Mouse (Mus musculus) embryonic facial prominence, embryonic 15.5 days (tissue): ENCODE results near the gene Mrps14. TPM values are rescaled to one million over a fixed set of nuclear protein-coding genes. Genes with fewer than 3 reads are reported as not detected.

ENCODE experiments used
- ATAC-seq: fragments of 200-750 bp; cut with Nextera tagmentation; 2 replicates; pipeline ENCODE4 v1.8.0; 2017; ENCODE audit warnings: low read depth, moderate TSS enrichment; ENCODE audit not compliant: insufficient number of reproducible peaks, low FRiP score, low TSS enrichment
- H3K27ac ChIP-seq: fragments of 300-500 bp; sonication (generic); replicated peaks from 2 replicates; pipeline ENCODE4 v1.5.1; 2015; ENCODE audit warnings: mild to moderate bottlenecking, inconsistent platforms
- H3K27me3 ChIP-seq: fragments of 300-500 bp; sonication (generic); 2 replicates; pipeline ENCODE4 v1.6.1; 2015; ENCODE audit warnings: inconsistent platforms
- H3K36me3 ChIP-seq: fragments of 300-500 bp; sonication (generic); 2 replicates; pipeline ENCODE4 v1.6.1; 2015; ENCODE audit warnings: mild to moderate bottlenecking, inconsistent platforms
- H3K4me1 ChIP-seq: fragments of 300-500 bp; sonication (generic); 2 replicates; pipeline ENCODE4 v1.6.1; 2015; ENCODE audit warnings: inconsistent platforms
- H3K4me2 ChIP-seq: fragments of 300-500 bp; sonication (generic); replicated peaks from 2 replicates; pipeline ENCODE4 v1.6.1; 2015; ENCODE audit warnings: mild to moderate bottlenecking, inconsistent platforms
- H3K4me3 ChIP-seq: fragments of 300-500 bp; sonication (generic); replicated peaks from 2 replicates; pipeline ENCODE4 v1.5.1; 2015; ENCODE audit warnings: mild to moderate bottlenecking, inconsistent platforms
- H3K9ac ChIP-seq: fragments of 300-500 bp; sonication (generic); 2 replicates; pipeline ENCODE4 v1.6.1; 2015; ENCODE audit warnings: inconsistent platforms
- H3K9me3 ChIP-seq: fragments of 300-500 bp; sonication (generic); replicated peaks from 2 replicates; pipeline ENCODE4 v1.6.1; 2016; ENCODE audit warnings: inconsistent platforms
- WGBS: fragments of 180-500 bp; shearing (Covaris S2); methylation state at CpG from one replicate; pipeline ENCODE4 v1.1.7; 2015; 5-methylcytosine and 5-hydroxymethylcytosine counted together
- polyA plus RNA-seq: library from polyadenylated mRNA; unstranded; fragments of >200 nt; fragmentation: Nextera tagmentation; extraction: Ambion mirVana; gene quantifications from 2 replicates; pipeline ENCODE4 v1.2.1, GENCODE M21; 2015

The Mrps14 gene
- polyA plus RNA-seq, 1 experiment from 2014 or later = 232 TPM

DNA sequence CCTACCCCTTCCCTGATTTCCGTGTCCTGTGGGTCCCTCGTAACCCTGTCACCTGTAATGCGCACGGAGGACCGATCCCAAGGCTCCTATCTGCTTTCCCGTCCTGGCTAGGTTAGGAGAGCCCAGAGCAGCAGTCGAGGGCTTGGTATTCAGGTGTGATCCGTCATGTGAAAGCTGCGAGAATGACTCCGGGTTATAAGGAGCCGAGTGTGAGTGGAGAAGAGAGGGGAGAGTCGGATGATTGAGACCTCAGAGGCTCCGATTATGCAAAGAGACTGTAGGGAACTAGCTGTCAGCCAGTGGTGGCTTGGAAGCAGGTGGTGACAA lies 285 bp downstream of the Mrps14 start:
- no peak for ATAC-seq
- Histone ChIP-seq H3K27ac (peak overlapping the region; percentile 83), H3K4me2 (peak overlapping the region; percentile 75), H3K4me3 (peak overlapping the region; percentile 95), H3K4me1 (peaks cover 13% of the 10 kb centered on the region; the same call in 1 of the 2 replicates), H3K9ac (peak overlapping the region; percentile 96), H3K36me3 (peaks cover 13% of the 10 kb centered on the region), H3K27me3 (no peaks in the 10 kb centered on the region), H3K9me3 (no peaks in the 10 kb centered on the region)
- WGBS = under 1% methylated on average over 13 of the region's 13 CpGs

DNA sequence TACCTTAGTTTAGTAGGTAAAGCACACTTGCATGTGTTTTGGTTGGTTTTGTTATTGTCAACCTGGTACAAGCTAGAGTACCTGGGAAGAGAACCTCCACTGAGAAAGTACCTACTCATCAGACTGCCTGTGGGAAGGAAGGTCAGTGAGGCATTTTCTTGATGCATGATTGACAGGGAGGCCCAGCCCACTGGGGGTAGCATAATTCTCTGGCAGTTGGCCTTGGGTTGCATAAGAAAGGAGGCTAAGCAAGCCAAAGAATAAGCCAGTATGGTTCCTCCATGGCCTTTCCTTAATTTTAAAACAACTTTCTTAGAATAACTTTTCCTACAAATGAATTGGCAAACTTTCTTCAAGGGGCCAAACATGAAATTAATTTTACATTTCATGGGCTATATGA lies 10.5 kb downstream of the Mrps14 start:
- H3K27me3 ChIP-seq = no peaks in the 10 kb centered on the region
- no peak overlapping the region for H3K4me2 ChIP-seq
- H3K27ac ChIP-seq = no peak overlapping the region
- no peaks in the 10 kb centered on the region for H3K9me3 ChIP-seq
- no peak overlapping the region for H3K4me3 ChIP-seq
- ATAC-seq = no peak
- H3K36me3 ChIP-seq = peaks cover 58% of the 10 kb centered on the region
- H3K9ac ChIP-seq = no peak overlapping the region
- H3K4me1 ChIP-seq = peaks cover under 1% of the 10 kb centered on the region; the same call in 1 of the 2 replicates

DNA sequence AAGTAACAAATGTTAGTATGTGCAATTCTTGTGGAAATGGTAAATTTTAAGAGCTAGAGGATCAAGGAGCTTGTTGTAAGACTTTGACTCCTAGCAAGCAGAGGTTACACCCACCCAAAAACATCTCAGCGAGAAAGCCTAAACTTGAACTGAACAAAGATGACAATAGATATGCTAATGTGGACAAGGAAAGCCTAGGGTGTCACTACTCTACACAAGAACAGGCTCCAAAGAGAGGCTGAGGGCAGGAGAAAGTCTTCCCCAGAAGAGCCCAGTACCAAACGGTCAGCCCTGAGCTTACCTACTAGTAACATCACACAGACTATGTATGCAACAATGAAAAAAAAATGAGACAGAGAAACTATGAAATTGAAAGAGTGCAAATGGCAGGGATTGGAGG lies 14.8 kb downstream of the Mrps14 start:
- H3K27me3 ChIP-seq = no peaks in the 10 kb centered on the region
- H3K27ac ChIP-seq = no peak overlapping the region
- no peak for ATAC-seq
- H3K4me1 ChIP-seq = peaks cover 12% of the 10 kb centered on the region
- H3K9ac ChIP-seq = no peak overlapping the region
- no peaks in the 10 kb centered on the region for H3K9me3 ChIP-seq
- whole genome bisulfite sequencing = 74% methylated on average over 2 of the region's 2 CpGs
- H3K36me3 ChIP-seq = peaks cover 29% of the 10 kb centered on the region
- no peak overlapping the region for H3K4me3 ChIP-seq
- H3K4me2 ChIP-seq = no peak overlapping the region

DNA sequence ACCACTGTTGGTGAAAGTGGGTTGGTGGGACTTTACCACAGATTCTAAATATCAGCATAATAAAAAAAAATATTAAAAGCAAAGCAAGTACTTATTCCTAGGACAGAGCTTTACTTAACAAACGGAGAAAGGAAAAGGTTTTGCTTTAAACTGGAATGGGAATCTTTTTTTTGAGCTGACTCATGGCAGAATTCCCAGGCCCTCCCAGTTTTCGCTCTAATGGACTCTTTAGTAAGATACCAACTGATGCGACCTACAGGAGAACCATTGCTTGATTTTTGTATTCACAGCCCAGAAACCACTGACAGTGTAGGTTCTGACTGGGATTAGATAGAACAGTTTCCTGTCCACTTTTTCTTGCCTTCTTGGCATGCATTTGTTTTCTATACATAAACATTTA lies 15.6 kb downstream of the Mrps14 start:
- Histone ChIP-seq H3K4me2 (peak overlapping the region; percentile 54), H3K27ac (no peak overlapping the region), H3K9me3 (no peaks in the 10 kb centered on the region), H3K36me3 (peaks cover 24% of the 10 kb centered on the region), H3K4me3 (peak overlapping the region; percentile 87), H3K9ac (no peak overlapping the region), H3K4me1 (peaks cover 12% of the 10 kb centered on the region), H3K27me3 (no peaks in the 10 kb centered on the region)
- ATAC-seq = no peak
- WGBS = 58% methylated on average over 3 of the region's 3 CpGs

DNA sequence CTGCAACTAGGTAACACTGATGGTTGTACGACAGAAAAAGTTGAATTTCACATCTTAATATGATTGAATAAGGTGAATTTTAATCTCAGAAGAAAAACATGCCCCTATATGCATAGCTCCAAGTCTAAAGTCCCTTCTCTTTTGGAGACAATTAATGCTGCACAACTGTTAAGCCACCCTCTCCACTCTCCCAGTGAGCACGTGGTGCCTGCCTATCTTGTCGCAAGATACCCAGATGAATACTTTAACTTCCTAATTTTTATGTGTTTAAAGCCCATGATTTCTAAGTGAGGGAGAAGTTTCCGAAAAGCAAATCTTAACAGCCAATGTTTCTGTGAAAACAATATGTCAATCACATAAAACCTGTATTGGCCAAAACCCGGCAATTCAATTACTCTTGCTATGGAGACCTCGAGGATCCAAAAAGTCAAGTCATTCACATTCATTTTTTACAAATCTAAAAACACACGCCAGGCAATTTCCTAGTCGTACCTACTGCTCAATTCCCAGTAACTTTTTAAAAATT lies 16.6 kb downstream of the Mrps14 start:
- peaks cover 12% of the 10 kb centered on the region for H3K4me1 ChIP-seq
- H3K9ac ChIP-seq = peak overlapping the region; percentile 93
- peak overlapping the region; percentile 99 for H3K27ac ChIP-seq
- peak overlapping the region; percentile 87 for H3K4me3 ChIP-seq
- peak overlapping the region; percentile 54 for H3K4me2 ChIP-seq
- WGBS = under 1% methylated on average over 8 of the region's 8 CpGs
- H3K27me3 ChIP-seq = no peaks in the 10 kb centered on the region
- H3K9me3 ChIP-seq = no peaks in the 10 kb centered on the region
- no peak for ATAC-seq
- peaks cover 13% of the 10 kb centered on the region for H3K36me3 ChIP-seq

DNA sequence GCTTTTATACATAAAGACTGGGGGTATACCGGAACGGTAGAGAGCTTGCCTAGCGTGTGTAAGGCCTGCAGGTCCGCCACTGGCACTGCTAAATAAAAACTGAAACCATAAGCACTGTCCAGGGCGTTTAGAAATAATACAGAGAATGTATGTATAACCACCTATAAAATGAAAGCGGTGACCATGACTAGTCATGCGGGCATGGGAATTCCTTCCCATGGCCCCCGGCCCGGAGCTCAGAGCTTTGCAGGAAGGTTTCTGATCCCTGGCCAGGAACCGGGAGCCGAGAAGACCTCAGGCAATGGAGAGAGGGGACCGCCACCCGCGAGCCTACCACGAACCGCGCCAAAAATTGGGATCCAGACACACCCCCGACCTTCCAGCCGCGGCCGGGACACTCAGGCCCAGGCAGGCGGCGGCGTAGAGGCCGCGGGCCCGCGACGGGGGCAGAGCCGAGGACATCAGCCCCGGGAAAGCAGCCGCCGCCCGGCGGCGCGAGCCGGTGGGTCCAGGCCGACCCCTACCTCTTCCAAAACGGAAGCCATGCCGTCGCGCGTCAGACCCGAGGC lies 17.2 kb downstream of the Mrps14 start:
- peak overlapping the region; percentile 87 for H3K4me3 ChIP-seq
- H3K4me2 ChIP-seq = peak overlapping the region; percentile 54
- peak; percentile 58 for ATAC-seq
- H3K27me3 ChIP-seq = no peaks in the 10 kb centered on the region
- H3K4me1 ChIP-seq = peaks cover 12% of the 10 kb centered on the region
- peak overlapping the region; percentile 99 for H3K27ac ChIP-seq
- H3K9me3 ChIP-seq = no peaks in the 10 kb centered on the region
- WGBS = under 1% methylated on average over 45 of the region's 45 CpGs
- H3K9ac ChIP-seq = peak overlapping the region; percentile 93
- H3K36me3 ChIP-seq = peaks cover 8% of the 10 kb centered on the region

DNA sequence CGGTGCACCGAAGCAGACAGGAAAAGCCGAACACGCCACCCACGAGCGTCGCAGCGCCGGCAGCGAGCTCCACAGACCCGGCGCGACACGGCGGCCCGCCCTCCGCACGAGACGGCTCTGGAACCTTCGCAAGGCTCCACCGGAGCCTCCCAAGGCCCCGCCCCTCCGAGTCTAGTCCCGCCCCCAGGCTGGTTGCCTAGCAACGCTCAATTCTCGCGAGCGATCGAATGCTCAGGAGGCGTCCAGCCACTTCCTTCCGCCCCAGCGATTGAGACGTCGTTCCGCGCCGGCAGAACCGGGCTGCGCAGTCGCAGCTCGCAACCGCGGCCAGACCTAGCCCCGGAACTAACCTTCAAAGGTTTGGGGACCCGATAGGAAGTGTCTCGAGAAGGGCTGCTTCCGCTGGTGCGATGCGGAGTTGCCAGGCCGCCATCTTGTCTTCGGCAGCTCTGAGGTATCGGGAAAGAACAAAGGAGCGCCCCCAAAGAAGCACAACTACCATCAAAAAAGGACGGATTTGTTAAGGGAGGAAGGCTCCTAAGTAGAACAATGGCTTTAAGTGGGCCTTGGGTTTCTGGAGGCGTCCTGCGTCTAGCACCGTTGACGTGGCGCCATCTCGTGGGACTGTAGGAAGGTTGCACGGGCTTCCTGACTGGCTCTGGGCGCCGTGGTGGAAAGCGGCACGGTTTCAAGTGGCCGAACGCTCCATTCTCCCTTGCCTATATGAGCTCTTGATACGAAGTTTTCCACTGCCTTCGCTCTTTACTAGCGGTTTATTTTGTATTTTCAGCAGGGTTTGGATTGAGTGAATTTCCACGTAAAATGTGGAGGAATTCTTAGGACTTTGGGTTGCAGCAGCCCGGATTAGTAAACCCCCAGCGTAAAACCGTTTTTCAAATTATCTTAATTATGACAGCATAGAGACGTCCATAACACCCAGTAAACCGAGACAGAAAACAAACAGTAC lies 18.0 kb downstream of the Mrps14 start, which contains the start of gene Cacybp:
TSS of gene Cacybp (minus strand) at position 173 of the 967 bp plus-strand sequence.
- H3K27me3 ChIP-seq = no peaks in the 10 kb centered on the region
- peak within 1 kb of the TSS; percentile 87 for H3K4me3 ChIP-seq
- no peaks in the 10 kb centered on the region for H3K36me3 ChIP-seq
- under 1% methylated on average over 76 of the region's 76 CpGs for WGBS
- H3K4me2 ChIP-seq = peak within 1 kb of the TSS; percentile 57
- H3K4me1 ChIP-seq = peaks cover 12% of the 10 kb centered on the region
- peak within 1 kb of the TSS; percentile 93 for H3K9ac ChIP-seq
- no peaks in the 10 kb centered on the region for H3K9me3 ChIP-seq
- peak; percentile 99 for ATAC-seq
- H3K27ac ChIP-seq = peak within 1 kb of the TSS; percentile 99

DNA sequence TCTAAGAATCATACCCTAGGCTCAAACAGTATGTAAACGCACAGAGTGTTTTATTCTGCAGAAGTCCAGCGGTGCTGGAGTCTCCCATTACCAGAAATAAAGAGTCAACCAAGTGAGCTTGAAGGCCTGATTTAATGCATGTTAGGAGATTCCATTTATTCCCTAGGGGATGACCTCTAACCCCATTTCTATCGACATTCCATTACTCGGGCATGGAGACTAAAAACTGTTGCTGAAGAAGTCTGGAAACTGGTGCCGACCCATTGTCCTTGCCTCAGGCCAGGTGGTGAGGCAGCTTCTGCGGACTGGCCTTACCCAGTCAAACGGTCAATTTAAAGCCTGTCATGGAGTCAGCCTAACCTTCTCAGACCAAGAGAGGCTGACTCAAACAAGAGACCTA lies 19.2 kb downstream of the Mrps14 start:
- no peak overlapping the region for H3K4me2 ChIP-seq

DNA sequence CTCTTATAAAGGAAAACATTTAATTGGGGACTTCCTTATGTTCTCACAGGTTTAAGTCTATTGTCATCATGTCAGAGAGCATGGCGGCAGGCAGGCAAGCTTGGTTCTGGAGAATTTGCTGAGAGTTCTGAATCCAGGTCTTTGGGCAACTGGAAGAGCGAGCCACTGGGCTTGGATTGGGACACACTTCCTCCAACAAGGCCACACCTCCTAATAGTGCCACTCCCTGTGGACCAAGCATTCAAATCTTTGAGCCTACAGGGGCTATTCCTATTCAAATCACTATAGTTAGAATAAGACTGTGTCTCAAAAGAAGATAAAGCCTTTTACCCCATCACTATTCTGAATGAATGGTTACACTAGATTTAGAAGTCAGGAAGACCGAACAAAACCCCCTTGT lies 22.9 kb downstream of the Mrps14 start:
- Histone ChIP-seq H3K9me3 (no peaks in the 10 kb centered on the region), H3K4me1 (no peaks in the 10 kb centered on the region), H3K4me3 (no peak overlapping the region), H3K9ac (no peak overlapping the region), H3K36me3 (no peaks in the 10 kb centered on the region), H3K27me3 (no peaks in the 10 kb centered on the region), H3K4me2 (no peak overlapping the region), H3K27ac (no peak overlapping the region)
- WGBS = 87% methylated on average over 3 of the region's 3 CpGs
- no peak for ATAC-seq

More for the DNA sequence above, 19.2 kb downstream of the Mrps14 start:
- ATAC-seq = no peak
- peaks cover 12% of the 10 kb centered on the region for H3K4me1 ChIP-seq
- H3K27me3 ChIP-seq = no peaks in the 10 kb centered on the region
- no peaks in the 10 kb centered on the region for H3K36me3 ChIP-seq
- no peak overlapping the region for H3K27ac ChIP-seq
- H3K9ac ChIP-seq = no peak overlapping the region
- H3K4me3 ChIP-seq = no peak overlapping the region
- 76% methylated on average over 7 of the region's 7 CpGs for WGBS
- H3K9me3 ChIP-seq = no peaks in the 10 kb centered on the region

DNA sequence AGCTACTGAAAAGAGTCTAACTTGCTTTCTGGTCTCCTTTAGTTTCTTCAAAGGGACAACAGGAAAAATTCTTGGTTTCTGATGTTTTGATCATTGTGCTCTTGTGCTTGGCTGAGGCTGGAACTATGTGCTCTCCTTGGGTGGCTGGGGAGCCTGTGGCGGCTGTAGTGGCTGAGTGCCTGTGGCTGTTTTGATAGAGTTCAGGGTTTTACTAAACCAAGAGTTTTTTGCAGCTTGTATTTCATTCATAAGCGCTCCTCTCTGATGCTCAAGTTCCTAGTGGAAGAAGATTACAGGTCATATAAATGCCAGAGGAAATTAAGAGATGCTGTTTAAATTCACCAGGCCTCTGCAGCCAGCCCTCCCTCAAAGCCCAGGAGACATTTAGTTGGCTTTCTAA lies 29.1 kb downstream of the Mrps14 start:
- H3K27ac ChIP-seq = no peak overlapping the region
- H3K36me3 ChIP-seq = no peaks in the 10 kb centered on the region
- no peaks in the 10 kb centered on the region for H3K27me3 ChIP-seq
- H3K4me1 ChIP-seq = no peaks in the 10 kb centered on the region
- ATAC-seq = no peak
- no peaks in the 10 kb centered on the region for H3K9me3 ChIP-seq
- 41% methylated on average over 2 of the region's 2 CpGs for WGBS
- no peak overlapping the region for H3K4me3 ChIP-seq
- H3K4me2 ChIP-seq = no peak overlapping the region
- no peak overlapping the region for H3K9ac ChIP-seq

DNA sequence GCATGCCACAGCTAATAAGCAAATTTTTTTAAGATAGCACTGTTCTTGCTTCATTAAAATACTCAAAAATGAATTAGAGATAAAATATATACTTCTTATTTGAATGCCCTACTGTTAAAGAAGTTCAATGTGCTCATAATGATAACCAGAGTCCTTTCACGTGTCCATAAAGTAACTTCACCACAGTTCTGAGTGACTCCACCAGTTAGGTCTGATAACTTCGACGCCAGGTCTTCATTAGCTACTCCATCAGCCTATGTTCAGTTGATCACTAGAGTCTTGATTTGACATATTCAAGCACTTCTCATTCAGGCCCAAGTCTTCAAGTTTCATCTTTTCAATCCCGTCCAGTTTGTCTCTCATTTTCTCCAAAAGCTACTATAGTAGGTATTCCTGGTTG lies 32.2 kb downstream of the Mrps14 start:
- no peak for ATAC-seq
- no peaks in the 10 kb centered on the region for H3K27me3 ChIP-seq
- no peak overlapping the region for H3K27ac ChIP-seq
- H3K4me1 ChIP-seq = no peaks in the 10 kb centered on the region
- no peak overlapping the region for H3K4me3 ChIP-seq
- H3K9ac ChIP-seq = no peak overlapping the region
- 88% methylated on average over 4 of the region's 4 CpGs for WGBS
- H3K9me3 ChIP-seq = no peaks in the 10 kb centered on the region
- H3K36me3 ChIP-seq = no peaks in the 10 kb centered on the region
- H3K4me2 ChIP-seq = no peak overlapping the region
